Mouse (Mus musculus): ENCODE results near the gene Nek11. TPM values are rescaled to one million over a fixed set of nuclear protein-coding genes. Genes with fewer than 3 reads are reported as not detected.

Nek11 gene
- polyA plus RNA-seq, 1 experiment from 2014 or later = 2.5 TPM

GRCm38 (mm10) chr9:105254076-105254475 lies 141.2 kb downstream of the Nek11 start:
- WGBS = 100% methylated on average over 1 of the region's 1 CpGs
- H3K9ac ChIP-seq = no peak overlapping the region
- H3K9me3 ChIP-seq = no peaks in the 10 kb centered on the region
- no peak for ATAC-seq (ENCODE audit: low read depth)
- H3K4me2 ChIP-seq = no peak overlapping the region
- H3K36me3 ChIP-seq = no peaks in the 10 kb centered on the region
- H3K27me3 ChIP-seq = no peaks in the 10 kb centered on the region
- no peak overlapping the region for H3K4me3 ChIP-seq
- H3K4me1 ChIP-seq (replicated peaks) = peaks cover 41% of the 10 kb centered on the region
- no peak overlapping the region for H3K27ac ChIP-seq (replicated peaks)

DNA sequence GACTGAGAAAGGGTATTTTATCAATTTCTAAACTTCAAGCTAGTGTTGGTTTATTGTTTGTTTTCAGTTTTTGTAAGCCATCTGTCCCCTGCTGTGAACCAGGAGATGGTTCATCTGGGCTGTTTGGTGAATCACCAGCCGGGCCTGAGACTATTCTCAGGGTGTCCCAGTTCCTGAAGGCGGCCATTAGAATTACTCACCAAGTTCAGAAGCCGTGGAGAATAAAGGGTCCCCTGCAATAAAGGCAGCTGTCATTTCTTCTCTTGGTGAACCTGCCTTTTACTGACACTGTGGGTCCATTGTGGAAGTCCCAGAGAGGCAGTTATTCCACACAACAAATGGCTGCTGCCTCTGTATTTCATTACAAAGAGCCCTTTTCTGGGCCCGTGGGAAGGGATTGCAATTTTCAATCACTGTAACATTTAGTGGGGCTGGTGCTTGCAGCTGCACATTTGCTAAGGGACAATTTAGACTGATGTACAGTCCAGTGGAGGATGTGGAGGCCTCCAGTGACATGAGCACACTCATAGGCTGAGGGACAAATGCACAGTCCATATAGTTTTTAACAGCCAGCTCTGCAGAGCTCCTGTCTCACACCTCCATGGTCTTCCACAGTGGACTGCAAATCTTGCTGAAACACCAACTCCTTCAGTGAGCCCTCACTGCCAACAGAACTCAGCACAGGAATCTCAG lies 142.8 kb downstream of the Nek11 start:
- H3K4me1 ChIP-seq (replicated peaks) = peaks cover 28% of the 10 kb centered on the region
- H3K4me2 ChIP-seq = no peak overlapping the region
- WGBS = 13% methylated on average over 4 of the region's 4 CpGs
- H3K9ac ChIP-seq = no peak overlapping the region
- no peaks in the 10 kb centered on the region for H3K27me3 ChIP-seq
- H3K36me3 ChIP-seq = no peaks in the 10 kb centered on the region
- ATAC-seq (ENCODE audit: low read depth) = peak; percentile 59; the same call in 1 of the 2 replicates
- peak overlapping the region; percentile 81 for H3K27ac ChIP-seq (replicated peaks)
- no peak overlapping the region for H3K4me3 ChIP-seq
- no peaks in the 10 kb centered on the region for H3K9me3 ChIP-seq

DNA sequence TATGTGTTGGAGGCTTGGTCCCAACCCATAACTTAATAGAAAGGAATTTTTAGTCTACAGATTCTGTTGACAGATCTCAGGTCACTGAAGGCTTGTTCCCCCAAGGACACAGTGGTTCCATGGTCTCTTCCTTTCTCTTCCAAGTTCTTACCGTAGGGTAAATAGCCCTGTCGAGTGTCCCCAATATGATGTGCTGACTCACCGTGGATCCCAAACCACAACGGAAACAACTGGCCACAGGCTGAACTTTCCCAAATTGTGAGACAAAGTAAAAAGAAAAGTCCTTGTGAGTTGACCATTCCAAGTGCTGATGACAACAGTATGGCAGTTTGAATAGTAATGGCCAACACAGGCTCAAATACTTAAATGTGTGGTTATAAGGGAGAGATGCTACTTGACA lies 144.1 kb downstream of the Nek11 start:
- H3K9me3 ChIP-seq = no peaks in the 10 kb centered on the region
- H3K27me3 ChIP-seq = no peaks in the 10 kb centered on the region
- H3K4me3 ChIP-seq = no peak overlapping the region
- H3K9ac ChIP-seq = no peak overlapping the region
- H3K27ac ChIP-seq (replicated peaks) = peak overlapping the region; percentile 81
- peaks cover 26% of the 10 kb centered on the region for H3K4me1 ChIP-seq (replicated peaks)
- no peak overlapping the region for H3K4me2 ChIP-seq
- no peaks in the 10 kb centered on the region for H3K36me3 ChIP-seq
- 93% methylated on average over 4 of the region's 4 CpGs for WGBS
- ATAC-seq (ENCODE audit: low read depth) = no peak

- no peaks in the 10 kb centered on the region for H3K27me3 ChIP-seq
- H3K9me3 ChIP-seq = no peaks in the 10 kb centered on the region
- no peaks in the 10 kb centered on the region for H3K36me3 ChIP-seq
- no peaks in the 10 kb centered on the region for H3K4me1 ChIP-seq (replicated peaks)
- H3K4me3 ChIP-seq = no peak overlapping the region
- no peak overlapping the region for H3K4me2 ChIP-seq
- H3K9ac ChIP-seq = no peak overlapping the region
- 39% methylated on average over 5 of the region's 5 CpGs for WGBS
- no peak for ATAC-seq (ENCODE audit: low read depth)
- H3K27ac ChIP-seq (replicated peaks) = no peak overlapping the region
These were observed 151.3 kb downstream of the Nek11 start for GRCm38 (mm10) chr9:105244024-105244423.

DNA sequence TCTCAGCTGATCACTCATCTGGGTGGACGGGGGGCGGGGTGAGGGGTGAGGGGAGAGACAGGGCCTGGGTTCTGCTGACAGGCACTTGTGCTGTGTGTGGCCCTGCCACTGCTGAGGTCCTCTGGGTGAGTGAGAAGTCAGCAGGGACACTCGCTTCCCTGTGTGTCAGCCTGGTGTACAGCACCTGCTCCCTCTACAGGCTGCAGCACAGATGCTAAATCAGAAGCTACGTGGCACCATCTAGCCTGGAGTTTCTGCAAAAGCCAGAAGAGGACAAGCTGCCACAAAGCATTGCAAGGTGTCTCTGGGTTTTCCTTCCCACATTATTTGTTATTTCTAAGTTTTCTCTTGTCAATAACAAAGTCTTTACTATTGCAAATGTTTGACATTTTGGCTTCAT lies 180.9 kb downstream of the Nek11 start:
- H3K27me3 ChIP-seq = no peaks in the 10 kb centered on the region
- H3K36me3 ChIP-seq = no peaks in the 10 kb centered on the region
- 64% methylated on average over 4 of the region's 4 CpGs for WGBS
- no peaks in the 10 kb centered on the region for H3K4me1 ChIP-seq (replicated peaks)
- no peak for ATAC-seq (ENCODE audit: low read depth)
- no peaks in the 10 kb centered on the region for H3K9me3 ChIP-seq
- H3K9ac ChIP-seq = no peak overlapping the region
- H3K4me3 ChIP-seq = no peak overlapping the region
- no peak overlapping the region for H3K4me2 ChIP-seq
- H3K27ac ChIP-seq (replicated peaks) = no peak overlapping the region

DNA sequence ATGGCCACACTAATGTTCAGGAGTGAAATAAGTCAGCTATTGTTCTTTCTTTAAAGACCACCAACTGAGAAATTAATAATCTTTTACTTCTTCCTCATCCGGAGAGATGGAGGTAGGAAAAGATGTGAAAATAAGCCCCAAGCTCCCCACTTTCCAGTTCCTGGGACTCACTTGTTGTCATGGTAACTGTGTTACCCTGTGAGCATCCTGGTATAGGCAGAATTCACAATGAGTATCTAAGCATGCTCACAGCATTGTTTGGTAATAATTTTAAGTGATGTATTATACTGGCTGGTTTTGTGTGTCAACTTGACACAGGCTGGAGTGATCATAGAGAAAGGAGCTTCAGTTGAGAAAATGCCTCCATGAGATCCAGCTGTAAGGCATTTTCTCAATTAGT lies 195.0 kb downstream of the Nek11 start:
- H3K27me3 ChIP-seq = no peaks in the 10 kb centered on the region
- H3K36me3 ChIP-seq = no peaks in the 10 kb centered on the region
- H3K4me1 ChIP-seq (replicated peaks) = peaks cover 5% of the 10 kb centered on the region; the same call in 1 of the 2 replicates
- ATAC-seq (ENCODE audit: low read depth) = peak; percentile 76; the same call in 1 of the 2 replicates
- no peak overlapping the region for H3K27ac ChIP-seq (replicated peaks)
- no peaks in the 10 kb centered on the region for H3K9me3 ChIP-seq
- WGBS = 26% methylated on average over 1 of the region's 1 CpGs
- no peak overlapping the region for H3K4me3 ChIP-seq
- no peak overlapping the region for H3K9ac ChIP-seq
- H3K4me2 ChIP-seq = no peak overlapping the region

DNA sequence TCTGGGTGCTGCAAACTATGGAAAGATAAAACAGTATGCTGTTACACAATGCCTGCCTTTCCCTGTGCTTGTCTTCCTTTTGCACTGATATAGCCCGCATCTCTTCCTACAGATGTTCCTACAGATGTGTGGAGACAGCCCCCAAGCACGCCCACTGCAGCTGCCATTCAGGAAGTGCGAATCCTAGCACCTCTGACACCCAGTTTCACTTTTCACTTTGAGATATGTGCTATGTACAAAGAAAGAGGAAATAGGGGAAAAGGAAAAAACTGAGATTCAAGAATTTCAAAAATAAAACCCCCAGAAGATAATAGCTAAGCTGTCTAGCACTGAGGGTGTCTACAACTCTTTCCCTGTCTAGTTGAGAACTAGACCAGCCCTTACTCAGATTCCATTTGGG lies 208.6 kb downstream of the Nek11 start:
- Histone ChIP-seq H3K36me3 (no peaks in the 10 kb centered on the region), H3K27me3 (no peaks in the 10 kb centered on the region), H3K4me1 (replicated peaks) (no peaks in the 10 kb centered on the region), H3K27ac (replicated peaks) (no peak overlapping the region), H3K9me3 (no peaks in the 10 kb centered on the region), H3K9ac (no peak overlapping the region), H3K4me2 (no peak overlapping the region), H3K4me3 (no peak overlapping the region)
- no peak for ATAC-seq (ENCODE audit: low read depth)
- 80% methylated on average over 3 of the region's 3 CpGs for WGBS

GRCm38 (mm10) chr9:105182392-105182791 lies 212.9 kb downstream of the Nek11 start:
- ATAC-seq (ENCODE audit: low read depth) = no peak
- Histone ChIP-seq H3K4me3 (no peak overlapping the region), H3K4me2 (no peak overlapping the region), H3K27ac (replicated peaks) (no peak overlapping the region), H3K27me3 (no peaks in the 10 kb centered on the region), H3K4me1 (replicated peaks) (no peaks in the 10 kb centered on the region), H3K9ac (no peak overlapping the region), H3K36me3 (no peaks in the 10 kb centered on the region), H3K9me3 (no peaks in the 10 kb centered on the region; the same call in 1 of the 2 replicates)
- WGBS = 91% methylated on average over 3 of the region's 3 CpGs

DNA sequence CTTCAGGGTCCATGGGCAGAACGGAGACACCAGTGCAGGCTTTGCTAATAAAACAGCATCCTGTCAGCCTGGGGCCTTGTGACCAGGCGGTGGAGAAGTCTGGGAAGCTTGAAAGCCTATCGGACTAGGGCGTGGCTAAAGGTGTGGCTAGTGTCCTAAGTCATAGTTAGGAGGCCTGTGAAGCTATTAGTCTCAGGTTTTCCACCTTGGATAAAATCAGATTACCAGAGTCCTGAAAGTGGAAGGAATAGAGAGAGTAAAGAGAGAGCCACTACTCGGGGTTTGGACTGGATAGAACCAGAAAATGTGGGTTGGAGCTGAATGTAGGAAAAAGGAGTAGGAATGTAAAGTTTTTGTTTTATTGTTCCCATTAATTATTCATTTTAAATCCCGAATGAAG lies 250.3 kb downstream of the Nek11 start, which contains the start of gene 1700080E11Rik:
TSS of gene 1700080E11Rik (minus strand) at position 101 of the 400 bp plus-strand sequence.
- ATAC-seq (ENCODE audit: low read depth) = no peak
- no peak within 1 kb of the TSS for H3K4me2 ChIP-seq

DNA sequence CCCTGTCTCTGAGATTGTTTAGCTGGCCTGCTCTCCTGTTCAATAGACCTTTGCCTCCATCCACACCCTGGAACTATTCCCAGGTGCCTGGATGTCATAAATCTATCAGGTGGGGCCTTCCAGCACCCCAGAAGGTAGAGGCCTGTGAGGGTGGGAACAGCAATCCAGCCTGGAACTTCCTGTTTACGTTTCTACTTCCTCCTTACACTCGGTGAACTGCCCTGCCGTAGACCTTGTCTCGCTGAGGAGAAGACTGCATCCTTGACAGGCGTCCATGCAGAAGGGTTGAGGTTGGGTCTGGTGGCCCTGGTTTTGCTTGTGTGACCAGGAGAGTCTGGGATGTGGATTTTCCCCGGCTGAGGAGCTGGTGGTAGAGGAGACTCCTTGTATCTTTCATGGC lies 256.1 kb downstream of the Nek11 start:
- no peak overlapping the region for H3K4me3 ChIP-seq
- WGBS = 85% methylated on average over 6 of the region's 6 CpGs
- H3K27ac ChIP-seq (replicated peaks) = no peak overlapping the region
- no peaks in the 10 kb centered on the region for H3K4me1 ChIP-seq (replicated peaks)
- ATAC-seq (ENCODE audit: low read depth) = no peak
- H3K36me3 ChIP-seq = no peaks in the 10 kb centered on the region
- H3K9me3 ChIP-seq = no peaks in the 10 kb centered on the region
- H3K9ac ChIP-seq = no peak overlapping the region
- H3K27me3 ChIP-seq = no peaks in the 10 kb centered on the region; the same call in 1 of the 2 replicates
- H3K4me2 ChIP-seq = no peak overlapping the region

More for the DNA sequence above, 250.3 kb downstream of the Nek11 start, which contains the start of gene 1700080E11Rik:
- H3K9me3 ChIP-seq = no peaks in the 10 kb centered on the region
- WGBS = 84% methylated on average over 6 of the region's 6 CpGs
- no peak within 1 kb of the TSS for H3K27ac ChIP-seq (replicated peaks)
- H3K4me3 ChIP-seq = no peak within 1 kb of the TSS
- no peaks in the 10 kb centered on the region for H3K4me1 ChIP-seq (replicated peaks)
- no peaks in the 10 kb centered on the region for H3K27me3 ChIP-seq
- no peak within 1 kb of the TSS for H3K9ac ChIP-seq
- H3K36me3 ChIP-seq = no peaks in the 10 kb centered on the region

- Histone ChIP-seq H3K27me3 (peaks cover 4% of the 10 kb centered on the region; the same call in 1 of the 2 replicates), H3K4me2 (no peak overlapping the region), H3K4me3 (no peak overlapping the region), H3K27ac (replicated peaks) (no peak overlapping the region), H3K9ac (no peak overlapping the region), H3K4me1 (replicated peaks) (peaks cover 5% of the 10 kb centered on the region), H3K9me3 (no peaks in the 10 kb centered on the region), H3K36me3 (no peaks in the 10 kb centered on the region)
- 41% methylated on average over 1 of the region's 1 CpGs for WGBS
- no peak for ATAC-seq (ENCODE audit: low read depth)
These were observed 258.9 kb downstream of the Nek11 start for GRCm38 (mm10) chr9:105136404-105136803.

- Histone ChIP-seq H3K4me2 (no peak overlapping the region), H3K27ac (replicated peaks) (no peak overlapping the region), H3K9me3 (no peaks in the 10 kb centered on the region), H3K9ac (no peak overlapping the region), H3K27me3 (peaks cover 4% of the 10 kb centered on the region; the same call in 1 of the 2 replicates), H3K36me3 (no peaks in the 10 kb centered on the region), H3K4me1 (replicated peaks) (peaks cover 22% of the 10 kb centered on the region), H3K4me3 (no peak overlapping the region)
- no peak for ATAC-seq (ENCODE audit: low read depth)
- 86% methylated on average over 5 of the region's 5 CpGs for WGBS
These were observed 260.8 kb downstream of the Nek11 start for GRCm38 (mm10) chr9:105134536-105134935.

- peak overlapping the region; percentile 76 for H3K4me3 ChIP-seq
- H3K27me3 ChIP-seq = peaks cover 4% of the 10 kb centered on the region; the same call in 1 of the 2 replicates
- no peaks in the 10 kb centered on the region for H3K9me3 ChIP-seq
- peak overlapping the region; percentile 86 for H3K4me2 ChIP-seq
- ATAC-seq (ENCODE audit: low read depth) = peak; percentile 57
- H3K4me1 ChIP-seq (replicated peaks) = peaks cover 27% of the 10 kb centered on the region
- 25% methylated on average over 5 of the region's 5 CpGs for WGBS
- H3K27ac ChIP-seq (replicated peaks) = peak overlapping the region; percentile 95
- H3K36me3 ChIP-seq = no peaks in the 10 kb centered on the region
- 0 out of 2 replicates have a peak overlapping the region, but pooled peaks have one; percentile 86 for H3K9ac ChIP-seq
These were observed 263.3 kb downstream of the Nek11 start for GRCm38 (mm10) chr9:105132002-105132367.
